Mouse (Mus musculus) cortical plate, adult 2 months (tissue): ENCODE measurements at regions not wholly inside any gene's neighbourhood (a gene's known extent, or its start where the extent isn't known, plus 50 kb on each side); places are given as distances from the start of the nearest gene placed in this dataset.

ENCODE experiments used
- CTCF ChIP-seq: fragments of 200-500 bp; IDR thresholded peaks from 2 replicates; pipeline ENCODE4 v1.5.1; 2011; ENCODE audit warnings: mild to moderate bottlenecking, control low read depth, low read length; ENCODE audit not compliant: insufficient read depth; ENCODE audit errors: extremely low read depth
- POLR2A ChIP-seq: fragments of 200-500 bp; IDR thresholded peaks from 2 replicates; pipeline ENCODE4 v1.6.1; 2011; ENCODE audit warnings: mild to moderate bottlenecking, low read length, control low read depth; ENCODE audit not compliant: insufficient read depth; ENCODE audit errors: extremely low read depth

DNA sequence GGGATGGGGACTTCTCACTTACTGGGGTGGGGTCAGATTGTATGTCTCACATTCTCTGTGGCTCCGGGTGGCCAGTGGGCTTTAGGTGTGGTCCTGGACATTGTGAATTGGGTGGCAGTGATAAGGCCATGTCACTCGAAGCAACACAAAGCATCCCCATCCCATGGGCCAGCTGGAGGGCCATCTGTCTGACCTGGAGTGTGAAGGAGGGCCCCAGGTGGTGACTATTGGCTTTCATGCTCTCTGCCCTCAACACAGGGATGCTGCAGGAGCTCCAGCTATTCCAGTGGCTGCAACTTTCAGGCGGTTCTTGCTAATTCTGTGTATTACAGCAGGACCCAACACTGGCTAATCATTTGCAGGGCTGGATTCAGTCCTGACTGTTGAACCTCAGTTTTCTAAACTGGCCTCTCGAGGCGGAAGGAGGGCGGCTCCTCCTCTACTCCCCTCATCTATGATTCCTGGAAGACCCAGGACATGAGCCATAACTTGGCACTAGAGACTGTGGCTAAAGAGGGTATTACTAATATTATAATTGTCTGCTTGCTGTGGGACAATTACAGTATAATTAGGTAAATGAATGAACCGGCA is 64.1 kb downstream of the 9530068E07Rik start:
- TF ChIP-seq CTCF (no peak), POLR2A (no peak)
